Mouse (Mus musculus) kidney, embryonic 15.5 days (tissue): ENCODE data around the gene Gm21797. TPM values are rescaled to one million over a fixed set of nuclear protein-coding genes. Genes with fewer than 3 reads are reported as not detected.
"Not testable (repeated sequence)": the region's sequence is repeated elsewhere in the genome, so short reads cannot be mapped to it uniquely, and the experiment has no call there.

Source experiments
- ATAC-seq: fragments of 200-750 bp; cut with Nextera tagmentation; replicated peaks from 2 replicates; pipeline ENCODE4 v1.8.0; 2017; ENCODE audit warnings: moderate TSS enrichment; ENCODE audit not compliant: low FRiP score
- H3K27ac ChIP-seq: fragments of 300-500 bp; sonication (generic); 2 replicates; pipeline ENCODE4 v1.5.1; 2015; ENCODE audit warnings: mild to moderate bottlenecking, inconsistent platforms
- H3K27me3 ChIP-seq: fragments of 300-500 bp; sonication (generic); 2 replicates; pipeline ENCODE4 v1.6.1; 2015; ENCODE audit warnings: inconsistent platforms
- H3K36me3 ChIP-seq: fragments of 300-500 bp; sonication (generic); 2 replicates; pipeline ENCODE4 v1.6.1; 2015; ENCODE audit warnings: inconsistent platforms
- H3K4me1 ChIP-seq: fragments of 300-500 bp; sonication (generic); 2 replicates; pipeline ENCODE4 v1.6.1; 2015; ENCODE audit warnings: inconsistent platforms
- H3K4me2 ChIP-seq: fragments of 300-500 bp; sonication (generic); 2 replicates; pipeline ENCODE4 v1.6.1; 2015; ENCODE audit warnings: moderate library complexity, mild to moderate bottlenecking, inconsistent platforms
- H3K4me3 ChIP-seq: fragments of 300-500 bp; sonication (generic); replicated peaks from 2 replicates; pipeline ENCODE4 v1.5.1; 2015; ENCODE audit warnings: mild to moderate bottlenecking, inconsistent platforms
- H3K9ac ChIP-seq: fragments of 300-500 bp; sonication (generic); 2 replicates; pipeline ENCODE4 v1.6.1; 2015; ENCODE audit warnings: mild to moderate bottlenecking, inconsistent platforms
- H3K9me3 ChIP-seq: fragments of 300-500 bp; sonication (generic); replicated peaks from 2 replicates; pipeline ENCODE4 v1.6.1; 2016; ENCODE audit warnings: inconsistent platforms
- WGBS: fragments of 180-500 bp; shearing (Covaris S2); methylation state at CpG from one replicate; pipeline ENCODE4 v1.1.7; 2015; ENCODE audit warnings: mixed read lengths; 5-methylcytosine and 5-hydroxymethylcytosine counted together
- polyA plus RNA-seq: library from polyadenylated mRNA; unstranded; fragments of >200 nt; fragmentation: Nextera tagmentation; extraction: Ambion mirVana; gene quantifications from 2 replicates; pipeline ENCODE4 v1.2.1, GENCODE M21; 2015

The Gm21797 gene
- not detected in 2 replicates for polyA plus RNA-seq

DNA sequence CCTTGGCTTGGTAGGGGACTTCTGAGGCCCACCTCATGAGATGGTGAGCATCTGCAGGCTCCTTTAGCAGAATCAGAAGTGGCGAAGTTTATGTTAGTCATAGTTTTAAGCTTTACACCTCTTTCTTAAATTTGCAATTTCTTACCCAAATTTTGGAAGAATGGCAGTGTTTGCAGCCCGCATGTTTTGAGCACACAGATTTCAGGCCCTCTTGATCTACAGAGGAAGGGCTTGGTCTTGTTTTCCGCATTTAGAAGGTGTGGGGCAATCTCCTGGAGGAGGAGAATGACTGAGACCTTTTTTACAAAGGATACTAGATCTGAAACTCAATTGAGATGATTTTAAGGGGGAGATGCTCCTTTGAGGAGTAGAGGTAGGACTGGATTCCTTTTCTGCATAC lies at the start of gene Gm21797:
Gm21797 (minus strand) TSS at position 101 of the 400 bp plus-strand sequence.
- not testable (repeated sequence) for ATAC-seq, H3K4me2 ChIP-seq, H3K9ac ChIP-seq, H3K36me3 ChIP-seq, H3K9me3 ChIP-seq, H3K27me3 ChIP-seq, H3K4me1 ChIP-seq, H3K4me3 ChIP-seq, H3K27ac ChIP-seq
- WGBS, result no CpG with 5 or more reads among the region's 3 CpGs

DNA sequence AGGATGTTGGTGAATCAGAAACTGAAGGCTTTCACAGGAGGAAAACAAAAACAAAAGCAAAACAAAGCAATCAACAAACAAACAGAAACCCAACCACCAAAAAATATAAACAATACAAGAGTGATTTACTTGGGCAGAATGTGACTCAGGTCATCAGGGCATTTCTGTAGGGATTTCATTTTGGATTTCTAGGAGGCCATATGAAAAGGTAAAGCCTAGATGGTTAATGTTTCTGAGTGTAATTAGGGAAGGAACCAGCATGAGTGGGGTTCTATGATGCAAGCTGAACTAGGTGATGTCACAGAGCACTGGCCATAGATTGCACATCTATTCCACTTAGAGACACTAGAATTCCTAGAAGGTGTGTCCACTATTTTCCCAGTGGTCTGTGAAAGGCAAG lies 29.0 kb upstream of the Gm21797 start, which contains the start of gene Gm20795:
Gm20795 (plus strand) TSS at position 301 of the 400 bp plus-strand sequence.
- not testable (repeated sequence) for H3K4me3 ChIP-seq, H3K9me3 ChIP-seq, H3K9ac ChIP-seq, H3K27ac ChIP-seq, H3K4me1 ChIP-seq, ATAC-seq, H3K27me3 ChIP-seq, H3K4me2 ChIP-seq, H3K36me3 ChIP-seq

Other genes with a start within 250 kb of the Gm21797 start
- not detected in 2 replicates for gene Gm21852, start 123.8 kb downstream of the Gm21797 start, polyA plus RNA-seq
- gene Gm20795, start 29.1 kb upstream of the Gm21797 start, polyA plus RNA-seq, result not detected in 2 replicates